Mouse (Mus musculus) right cerebral cortex, postnatal 10 days (tissue): ENCODE measurements at regions not wholly inside any gene's neighbourhood (a gene's known extent, or its start where the extent isn't known, plus 50 kb on each side); places are given as distances from the start of the nearest gene placed in this dataset.

Experiments used
- DNase-seq, 2 experiments: peaks; one replicate each; pipeline ENCODE4 v3.0.0; 2021; ENCODE audit warnings: low spot score in 2 of 2

- DNase-seq: peak; percentile 64 to 71
These were observed 53.9 kb downstream of the Adra2c start for GRCm38 (mm10) chr5:35332001-35332400.

GRCm38 (mm10) chr5:35334416-35335059 lies 54.4 kb upstream of the Hmx1 start:
- no peak for DNase-seq

GRCm38 (mm10) chr5:35335081-35335480 lies 53.8 kb upstream of the Hmx1 start:
- no peak for DNase-seq
